Mouse (Mus musculus): ENCODE data around the gene Optn. TPM values are rescaled to one million over a fixed set of nuclear protein-coding genes. Genes with fewer than 3 reads are reported as not detected.

Gene Optn
- polyA plus RNA-seq, 1 experiment = 11.2 TPM

DNA sequence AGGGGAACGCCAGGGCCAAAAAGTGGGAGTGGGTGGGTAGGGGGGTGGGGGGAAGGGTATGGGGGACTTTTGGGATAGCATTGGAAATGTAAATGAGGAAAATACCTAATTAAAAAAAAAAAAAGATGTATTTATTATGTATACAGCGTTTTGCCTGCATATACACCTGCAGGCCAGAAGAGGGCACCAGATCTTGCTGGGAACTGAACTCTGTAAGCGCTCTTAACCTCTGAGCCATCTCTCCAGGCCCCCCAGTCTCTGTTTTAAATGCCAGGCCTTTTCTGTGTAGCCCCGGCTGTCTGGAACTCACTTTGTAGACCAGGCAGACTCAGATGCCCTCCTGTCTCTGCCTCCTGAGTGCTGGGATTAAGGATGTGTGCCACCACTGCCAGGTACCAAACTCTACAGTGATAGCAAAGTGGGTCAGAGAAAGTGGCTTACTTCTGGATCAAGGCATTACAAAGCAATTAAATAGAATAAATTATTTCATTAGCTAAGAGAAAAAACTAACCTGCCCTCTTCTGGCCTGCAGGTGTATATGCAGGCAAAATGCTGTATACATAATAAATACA is 38.6 kb downstream of the Optn start:
- Histone ChIP-seq H3K27me3 (ENCODE audit: control insufficient read depth, insufficient read depth, insufficient read length) (no peaks in the 10 kb centered on the region), H3K79me2 (ENCODE audit: control insufficient read depth, insufficient read depth) (no peaks in the 10 kb centered on the region), H3K36me3 (ENCODE audit: control insufficient read depth, insufficient read depth) (peaks cover 15% of the 10 kb centered on the region), H3K4me2 (ENCODE audit: low read depth) (no peak overlapping the region), H3ac (ENCODE audit: control insufficient read depth, insufficient read length) (no peak overlapping the region), H3K4me3 (no peak overlapping the region)
- no peak for TF ChIP-seq TCF12 (IDR thresholded peaks at IDR 0.05; ENCODE audit: insufficient read depth, poor library complexity, severe bottlenecking)
- no peak for TF ChIP-seq POLR2A (IDR thresholded peaks at IDR 0.05; ENCODE audit: insufficient read length, low read depth)
- TF ChIP-seq MYOD1 (IDR thresholded peaks at IDR 0.05; ENCODE audit: control insufficient read depth in 1 of 3, insufficient read length in 2 of 3, low read depth in 2 of 3) = no peak
- no peak for TF ChIP-seq MAX (IDR thresholded peaks at IDR 0.05; ENCODE audit: low read depth)
- TF ChIP-seq USF1 (IDR thresholded peaks at IDR 0.05; ENCODE audit: low read depth) = no peak
- no peak for TF ChIP-seq MYOG (IDR thresholded peaks at IDR 0.05; ENCODE audit: control insufficient read depth in 1 of 3, insufficient read depth in 1 of 3, insufficient read length in 2 of 3, low read depth in 2 of 3)
- no peak for TF ChIP-seq E2F4 (IDR thresholded peaks at IDR 0.05; ENCODE audit: insufficient read depth)
- TF ChIP-seq TCF3 (IDR thresholded peaks at IDR 0.05; ENCODE audit: insufficient read length, low read depth) = no peak
- TF ChIP-seq POLR2AphosphoS2 (IDR thresholded peaks at IDR 0.05; ENCODE audit: insufficient read length, low read depth) = no peak
- TF ChIP-seq SRF (IDR thresholded peaks at IDR 0.05; ENCODE audit: control insufficient read depth, insufficient read length, low read depth) = no peak
- TF ChIP-seq REST (IDR thresholded peaks at IDR 0.05; ENCODE audit: insufficient read depth, insufficient read length) = no peak
- TF ChIP-seq CEBPB (IDR thresholded peaks at IDR 0.05; ENCODE audit: insufficient read depth, poor library complexity, severe bottlenecking) = no peak

DNA sequence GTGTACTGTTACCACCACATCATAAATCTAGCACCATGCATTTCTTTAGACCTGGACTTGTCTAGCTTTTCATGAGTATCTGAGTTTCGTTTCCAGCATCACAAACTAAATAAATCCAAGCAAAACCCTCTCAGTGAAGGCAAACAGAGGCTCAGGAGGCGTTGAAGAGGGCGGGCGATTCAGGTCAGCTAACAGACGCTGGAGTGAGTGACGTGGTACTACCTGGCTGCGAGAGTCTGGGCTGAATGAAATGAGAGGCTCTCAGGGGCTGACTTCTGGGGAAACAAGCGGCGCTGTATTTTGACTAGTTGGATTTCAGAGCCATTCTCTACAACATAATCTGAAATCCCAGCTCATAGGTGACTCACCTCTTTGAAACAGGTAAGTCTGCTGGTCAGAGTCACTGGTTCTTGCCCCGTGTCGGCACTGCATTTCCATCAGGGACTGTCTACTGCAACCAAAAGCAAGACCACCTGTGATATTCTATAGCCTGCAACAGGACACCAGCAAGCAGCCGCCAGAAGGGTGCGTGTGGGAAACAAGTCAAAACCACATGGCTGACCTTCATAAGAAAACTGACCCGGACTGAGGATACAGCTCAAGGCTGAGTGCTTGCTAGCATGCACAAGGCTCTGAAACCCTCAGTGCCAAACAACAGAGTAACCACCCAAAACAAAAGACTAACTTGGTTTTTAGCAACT is 40.0 kb downstream of the Optn start:
- no peak overlapping the region for H3K4me2 ChIP-seq (ENCODE audit: low read depth)
- no peaks in the 10 kb centered on the region for H3K27me3 ChIP-seq (ENCODE audit: control insufficient read depth, insufficient read depth, insufficient read length)
- H3K36me3 ChIP-seq (ENCODE audit: control insufficient read depth, insufficient read depth) = peaks cover 11% of the 10 kb centered on the region
- no peaks in the 10 kb centered on the region for H3K79me2 ChIP-seq (ENCODE audit: control insufficient read depth, insufficient read depth)
- no peak overlapping the region for H3ac ChIP-seq (ENCODE audit: control insufficient read depth, insufficient read length)
- no peak for TF ChIP-seq MAX (IDR thresholded peaks at IDR 0.05; ENCODE audit: low read depth)
- TF ChIP-seq SRF (IDR thresholded peaks at IDR 0.05; ENCODE audit: control insufficient read depth, insufficient read length, low read depth) = no peak
- TF ChIP-seq MYOG (IDR thresholded peaks at IDR 0.05; ENCODE audit: control insufficient read depth in 1 of 3, insufficient read depth in 1 of 3, insufficient read length in 2 of 3, low read depth in 2 of 3) = no peak
- H3K4me3 ChIP-seq = no peak overlapping the region

DNA sequence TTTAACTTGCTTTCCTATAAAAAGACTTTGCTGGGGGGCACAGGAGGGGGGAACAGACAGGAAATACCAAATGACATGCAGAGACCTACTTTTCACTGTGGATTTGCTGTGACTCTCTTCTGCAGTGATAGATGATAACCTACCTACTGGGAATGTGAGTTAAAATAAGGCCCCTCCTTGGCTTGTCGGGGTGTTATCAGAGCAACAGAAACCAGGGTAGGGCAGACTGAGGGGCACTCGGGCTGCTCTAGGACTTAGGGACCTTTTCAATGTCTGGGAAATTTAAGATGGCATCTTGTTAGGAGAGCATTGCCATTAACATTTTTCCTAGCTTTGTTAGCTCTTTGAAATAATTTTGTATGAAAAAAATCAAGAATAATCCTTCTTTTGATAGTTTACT is 40.6 kb downstream of the Optn start:
- H3K79me2 ChIP-seq (ENCODE audit: control insufficient read depth, insufficient read depth) = no peaks in the 10 kb centered on the region
- H3K4me3 ChIP-seq = no peak overlapping the region
- peaks cover 11% of the 10 kb centered on the region for H3K36me3 ChIP-seq (ENCODE audit: control insufficient read depth, insufficient read depth)
- TF ChIP-seq E2F4 (IDR thresholded peaks at IDR 0.05; ENCODE audit: insufficient read depth) = no peak
- no peak overlapping the region for H3K4me2 ChIP-seq (ENCODE audit: low read depth)
- no peak overlapping the region for H3ac ChIP-seq (ENCODE audit: control insufficient read depth, insufficient read length)
- H3K27me3 ChIP-seq (ENCODE audit: control insufficient read depth, insufficient read depth, insufficient read length) = no peaks in the 10 kb centered on the region

DNA sequence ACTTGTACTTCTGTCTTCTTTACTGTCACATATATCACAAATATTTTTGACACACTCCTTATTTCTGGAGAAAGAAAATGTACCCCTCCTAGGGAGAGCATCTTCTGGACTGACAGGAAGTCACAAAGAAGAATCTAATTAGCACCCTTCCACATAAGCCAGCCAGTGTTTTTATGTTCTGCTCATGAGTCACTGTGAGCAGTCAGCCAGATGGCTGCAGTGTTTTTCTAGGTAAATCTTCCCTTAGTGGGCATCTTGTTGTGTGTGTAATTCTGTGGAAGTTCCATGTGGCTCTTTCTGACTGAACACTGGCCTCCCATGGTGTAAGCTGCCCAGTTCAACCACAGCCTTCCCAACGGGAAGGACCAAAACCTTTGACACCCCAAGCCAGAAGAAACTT is 44.1 kb downstream of the Optn start:
- Histone ChIP-seq H3K79me2 (ENCODE audit: control insufficient read depth, insufficient read depth) (no peaks in the 10 kb centered on the region), H3K4me3 (no peak overlapping the region), H3ac (ENCODE audit: control insufficient read depth, insufficient read length) (no peak overlapping the region), H3K36me3 (ENCODE audit: control insufficient read depth, insufficient read depth) (peaks cover 7% of the 10 kb centered on the region), H3K27me3 (ENCODE audit: control insufficient read depth, insufficient read depth, insufficient read length) (no peaks in the 10 kb centered on the region), H3K4me2 (ENCODE audit: low read depth) (no peak overlapping the region)
- TF ChIP-seq E2F4 (IDR thresholded peaks at IDR 0.05; ENCODE audit: insufficient read depth) (no peak), SRF (IDR thresholded peaks at IDR 0.05; ENCODE audit: control insufficient read depth, insufficient read length, low read depth) (no peak), MAX (IDR thresholded peaks at IDR 0.05; ENCODE audit: low read depth) (no peak), POLR2AphosphoS2 (IDR thresholded peaks at IDR 0.05; ENCODE audit: insufficient read length, low read depth) (no peak), MYOD1 (IDR thresholded peaks at IDR 0.05; ENCODE audit: control insufficient read depth in 1 of 3, insufficient read length in 2 of 3, low read depth in 2 of 3) (no peak), TCF12 (IDR thresholded peaks at IDR 0.05; ENCODE audit: insufficient read depth, poor library complexity, severe bottlenecking) (no peak), TCF3 (IDR thresholded peaks at IDR 0.05; ENCODE audit: insufficient read length, low read depth) (no peak), CEBPB (IDR thresholded peaks at IDR 0.05; ENCODE audit: insufficient read depth, poor library complexity, severe bottlenecking) (no peak), MYOG (IDR thresholded peaks at IDR 0.05; ENCODE audit: control insufficient read depth in 1 of 3, insufficient read depth in 1 of 3, insufficient read length in 2 of 3, low read depth in 2 of 3) (no peak), USF1 (IDR thresholded peaks at IDR 0.05; ENCODE audit: low read depth) (no peak), POLR2A (IDR thresholded peaks at IDR 0.05; ENCODE audit: insufficient read length, low read depth) (no peak), REST (IDR thresholded peaks at IDR 0.05; ENCODE audit: insufficient read depth, insufficient read length) (no peak)

DNA sequence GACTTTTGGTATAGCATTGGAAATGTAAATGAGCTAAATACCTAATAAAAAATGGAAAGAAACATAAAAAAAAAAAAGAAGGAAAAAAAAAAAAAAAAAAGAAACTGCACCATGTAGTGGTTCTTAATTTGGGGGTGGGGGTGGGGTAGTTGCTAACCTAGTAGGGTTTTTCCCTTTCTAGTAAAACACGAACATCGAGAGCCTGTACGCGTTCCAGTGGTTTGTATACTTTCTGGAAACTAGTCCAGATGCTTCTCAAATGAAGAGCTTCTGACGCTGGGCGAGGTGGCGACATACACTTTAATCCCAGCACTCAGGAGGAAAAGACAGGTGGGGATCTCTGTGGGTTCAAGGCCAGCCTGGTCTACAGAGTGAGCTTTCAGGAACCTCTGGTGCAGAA is 46.9 kb downstream of the Optn start:
- Histone ChIP-seq H3K79me2 (ENCODE audit: control insufficient read depth, insufficient read depth) (peaks cover under 1% of the 10 kb centered on the region), H3K36me3 (ENCODE audit: control insufficient read depth, insufficient read depth) (peaks cover 3% of the 10 kb centered on the region), H3K4me2 (ENCODE audit: low read depth) (no peak overlapping the region), H3ac (ENCODE audit: control insufficient read depth, insufficient read length) (no peak overlapping the region), H3K27me3 (ENCODE audit: control insufficient read depth, insufficient read depth, insufficient read length) (no peaks in the 10 kb centered on the region), H3K4me3 (no peak overlapping the region)
- no peak for TF ChIP-seq USF1 (IDR thresholded peaks at IDR 0.05; ENCODE audit: low read depth)
- no peak for TF ChIP-seq REST (IDR thresholded peaks at IDR 0.05; ENCODE audit: insufficient read depth, insufficient read length)
- no peak for TF ChIP-seq SRF (IDR thresholded peaks at IDR 0.05; ENCODE audit: control insufficient read depth, insufficient read length, low read depth)
- no peak for TF ChIP-seq CEBPB (IDR thresholded peaks at IDR 0.05; ENCODE audit: insufficient read depth, poor library complexity, severe bottlenecking)
- no peak for TF ChIP-seq POLR2AphosphoS2 (IDR thresholded peaks at IDR 0.05; ENCODE audit: insufficient read length, low read depth)
- no peak for TF ChIP-seq TCF12 (IDR thresholded peaks at IDR 0.05; ENCODE audit: insufficient read depth, poor library complexity, severe bottlenecking)
- no peak for TF ChIP-seq TCF3 (IDR thresholded peaks at IDR 0.05; ENCODE audit: insufficient read length, low read depth)
- no peak for TF ChIP-seq POLR2A (IDR thresholded peaks at IDR 0.05; ENCODE audit: insufficient read length, low read depth)

All from myocyte (in vitro differentiated cells).